Mouse (Mus musculus): ENCODE data around the gene Coasy. TPM values are rescaled to one million over a fixed set of nuclear protein-coding genes. Genes with fewer than 3 reads are reported as not detected.

Gene Coasy
- polyA plus RNA-seq, 1 experiment from 2014 or later: 39.1 TPM

DNA sequence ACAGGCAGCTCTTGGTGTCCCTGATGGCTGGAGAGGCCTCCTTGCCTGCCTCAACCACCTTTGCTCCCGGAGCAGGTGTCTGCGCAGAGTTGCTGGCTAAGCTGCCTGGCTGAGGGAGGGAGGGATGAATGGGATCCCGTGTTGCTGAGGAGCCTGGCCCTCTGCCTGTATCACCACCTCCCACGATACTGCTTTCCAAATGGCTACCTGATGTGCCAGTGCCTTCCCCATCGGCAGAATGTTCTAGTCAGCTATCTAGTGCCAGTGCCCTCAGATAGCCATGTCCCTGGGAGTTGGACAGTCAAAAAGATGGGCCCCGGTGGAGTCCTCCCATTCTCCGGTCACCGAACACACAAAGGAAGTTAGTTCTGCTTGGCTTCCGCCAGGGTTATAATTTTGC lies 32.0 kb upstream of the Coasy start:
- 86% methylated on average over 9 of the region's 9 CpGs for WGBS
- DNase-seq (ENCODE audit: low spot score) (no peak), ATAC-seq (ENCODE audit: low read depth) (no peak)
- Histone ChIP-seq H3K4me2 (ENCODE audit: low read depth, low read length) (no peak overlapping the region), H3K9ac (ENCODE audit: low read depth, low read length) (no peak overlapping the region), H3K36me3 (ENCODE audit: control insufficient read depth, insufficient read depth, low read length) (peaks cover 68% of the 10 kb centered on the region), H3K4me1 (ENCODE audit: control insufficient read depth, insufficient read depth, low read length) (no peaks in the 10 kb centered on the region), H3K27me3 (replicated peaks; ENCODE audit: control insufficient read depth, insufficient read depth, low read length) (no peaks in the 10 kb centered on the region), H3K4me3 (ENCODE audit: low read depth, low read length) (no peak overlapping the region), H3K27ac (replicated peaks; ENCODE audit: low read depth, low read length) (no peak overlapping the region), H3K9me3 (ENCODE audit: control insufficient read depth, low read length) (no peaks in the 10 kb centered on the region)

- 86% methylated on average over 6 of the region's 6 CpGs for WGBS
- H3K36me3 ChIP-seq (ENCODE audit: control insufficient read depth, insufficient read depth, low read length): peaks cover 63% of the 10 kb centered on the region
- DNase-seq (ENCODE audit: low spot score): no peak
- H3K9me3 ChIP-seq (ENCODE audit: control insufficient read depth, low read length): no peaks in the 10 kb centered on the region
- H3K27ac ChIP-seq (replicated peaks; ENCODE audit: low read depth, low read length): no peak overlapping the region
- H3K4me1 ChIP-seq (ENCODE audit: control insufficient read depth, insufficient read depth, low read length): no peaks in the 10 kb centered on the region
- H3K4me3 ChIP-seq (ENCODE audit: low read depth, low read length): no peak overlapping the region
- H3K27me3 ChIP-seq (replicated peaks; ENCODE audit: control insufficient read depth, insufficient read depth, low read length): no peaks in the 10 kb centered on the region
- no peak overlapping the region for H3K9ac ChIP-seq (ENCODE audit: low read depth, low read length)
- ATAC-seq (ENCODE audit: low read depth): no peak
- no peak overlapping the region for H3K4me2 ChIP-seq (ENCODE audit: low read depth, low read length)
Observed at GRCm38 (mm10) chr11:101051051-101051493, 31.3 kb upstream of the Coasy start.

- H3K9me3 ChIP-seq (ENCODE audit: control insufficient read depth, low read length): no peaks in the 10 kb centered on the region
- no peak overlapping the region for H3K4me2 ChIP-seq (ENCODE audit: low read depth, low read length)
- no peak for ATAC-seq (ENCODE audit: low read depth)
- no peak overlapping the region for H3K9ac ChIP-seq (ENCODE audit: low read depth, low read length)
- no peak overlapping the region for H3K27ac ChIP-seq (replicated peaks; ENCODE audit: low read depth, low read length)
- 88% methylated on average over 8 of the region's 8 CpGs for WGBS
- H3K36me3 ChIP-seq (ENCODE audit: control insufficient read depth, insufficient read depth, low read length): peaks cover 59% of the 10 kb centered on the region
- no peak for DNase-seq (ENCODE audit: low spot score)
- H3K4me1 ChIP-seq (ENCODE audit: control insufficient read depth, insufficient read depth, low read length): no peaks in the 10 kb centered on the region
- no peaks in the 10 kb centered on the region for H3K27me3 ChIP-seq (replicated peaks; ENCODE audit: control insufficient read depth, insufficient read depth, low read length)
- no peak overlapping the region for H3K4me3 ChIP-seq (ENCODE audit: low read depth, low read length)
Observed at GRCm38 (mm10) chr11:101051617-101052016, 30.7 kb upstream of the Coasy start.

GRCm38 (mm10) chr11:101052751-101053473 lies 29.5 kb upstream of the Coasy start:
- peaks cover 54% of the 10 kb centered on the region for H3K36me3 ChIP-seq (ENCODE audit: control insufficient read depth, insufficient read depth, low read length)
- ATAC-seq (ENCODE audit: low read depth) (no peak), DNase-seq (ENCODE audit: low spot score) (peak; percentile 45)
- H3K4me1 ChIP-seq (ENCODE audit: control insufficient read depth, insufficient read depth, low read length): no peaks in the 10 kb centered on the region
- H3K9me3 ChIP-seq (ENCODE audit: control insufficient read depth, low read length): no peaks in the 10 kb centered on the region
- H3K27me3 ChIP-seq (replicated peaks; ENCODE audit: control insufficient read depth, insufficient read depth, low read length): no peaks in the 10 kb centered on the region
- WGBS: 84% methylated on average over 10 of the region's 10 CpGs
- H3K4me3 ChIP-seq (ENCODE audit: low read depth, low read length): no peak overlapping the region
- H3K27ac ChIP-seq (replicated peaks; ENCODE audit: low read depth, low read length): no peak overlapping the region
- H3K4me2 ChIP-seq (ENCODE audit: low read depth, low read length): no peak overlapping the region
- no peak overlapping the region for H3K9ac ChIP-seq (ENCODE audit: low read depth, low read length)

DNA sequence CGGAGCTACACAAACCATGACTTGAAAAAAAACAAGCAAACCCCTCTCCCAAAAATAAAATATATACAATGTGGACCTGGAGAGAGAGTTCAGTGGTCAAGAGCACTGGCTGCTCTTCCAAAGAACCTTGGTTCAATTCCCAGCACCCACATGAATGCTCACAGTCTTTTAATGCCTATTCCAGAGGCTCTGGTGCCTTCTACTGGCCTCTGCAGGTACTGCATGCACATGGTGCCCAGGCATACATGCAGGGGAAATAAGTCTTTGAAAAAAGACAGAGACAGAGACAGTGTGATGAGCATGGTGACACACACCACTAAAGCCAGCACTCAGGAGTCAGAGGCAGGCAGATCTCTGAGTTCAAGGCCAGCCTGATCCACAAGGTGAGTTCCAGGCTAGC lies 28.4 kb upstream of the Coasy start:
- Histone ChIP-seq H3K4me1 (ENCODE audit: control insufficient read depth, insufficient read depth, low read length) (peaks cover 3% of the 10 kb centered on the region; the same call in 1 of the 2 replicates), H3K9ac (ENCODE audit: low read depth, low read length) (no peak overlapping the region), H3K27me3 (replicated peaks; ENCODE audit: control insufficient read depth, insufficient read depth, low read length) (no peaks in the 10 kb centered on the region), H3K4me3 (ENCODE audit: low read depth, low read length) (no peak overlapping the region), H3K4me2 (ENCODE audit: low read depth, low read length) (no peak overlapping the region), H3K27ac (replicated peaks; ENCODE audit: low read depth, low read length) (no peak overlapping the region), H3K9me3 (ENCODE audit: control insufficient read depth, low read length) (no peaks in the 10 kb centered on the region), H3K36me3 (ENCODE audit: control insufficient read depth, insufficient read depth, low read length) (peaks cover 43% of the 10 kb centered on the region)
- 93% methylated on average over 1 of the region's 1 CpGs for WGBS
- no peak for DNase-seq (ENCODE audit: low spot score)
- ATAC-seq (ENCODE audit: low read depth): no peak

- Histone ChIP-seq H3K9ac (ENCODE audit: low read depth, low read length) (no peak overlapping the region), H3K36me3 (ENCODE audit: control insufficient read depth, insufficient read depth, low read length) (peaks cover 35% of the 10 kb centered on the region; the same call in 1 of the 2 replicates), H3K4me1 (ENCODE audit: control insufficient read depth, insufficient read depth, low read length) (peaks cover 11% of the 10 kb centered on the region), H3K9me3 (ENCODE audit: control insufficient read depth, low read length) (no peaks in the 10 kb centered on the region), H3K27me3 (replicated peaks; ENCODE audit: control insufficient read depth, insufficient read depth, low read length) (no peaks in the 10 kb centered on the region), H3K4me3 (ENCODE audit: low read depth, low read length) (no peak overlapping the region), H3K4me2 (ENCODE audit: low read depth, low read length) (no peak overlapping the region), H3K27ac (replicated peaks; ENCODE audit: low read depth, low read length) (no peak overlapping the region)
- ATAC-seq (ENCODE audit: low read depth): no peak
- 77% methylated on average over 13 of the region's 14 CpGs for WGBS
- no peak for DNase-seq (ENCODE audit: low spot score)
Observed at GRCm38 (mm10) chr11:101055418-101055817, 26.9 kb upstream of the Coasy start.

DNA sequence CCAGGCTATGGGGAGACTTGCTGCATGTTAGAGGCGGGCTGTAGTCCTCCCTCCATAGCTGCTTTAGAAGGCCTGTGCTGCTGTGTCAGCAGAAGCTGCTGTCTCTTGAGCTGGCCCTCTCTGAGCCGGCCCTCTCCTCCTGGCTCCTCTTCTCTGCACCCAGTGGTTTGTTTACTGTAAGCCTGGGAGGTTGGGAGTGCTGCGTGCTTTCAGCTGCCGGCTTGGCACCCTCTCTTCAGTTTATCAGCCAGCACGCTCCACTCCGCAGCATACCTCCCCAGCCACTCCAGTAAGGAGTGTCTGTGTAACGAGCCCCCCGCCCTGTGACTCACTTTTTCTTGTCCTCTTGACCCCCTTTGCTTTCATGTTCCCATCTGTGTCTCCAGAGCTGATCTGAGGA lies 25.5 kb upstream of the Coasy start:
- H3K27ac ChIP-seq (replicated peaks; ENCODE audit: low read depth, low read length): no peak overlapping the region
- 42% methylated on average over 8 of the region's 8 CpGs for WGBS
- H3K36me3 ChIP-seq (ENCODE audit: control insufficient read depth, insufficient read depth, low read length): peaks cover 24% of the 10 kb centered on the region; the same call in 1 of the 2 replicates
- DNase-seq (ENCODE audit: low spot score) (peak; percentile 48), ATAC-seq (ENCODE audit: low read depth) (peak; percentile 3; the same call in 1 of the 2 replicates)
- no peaks in the 10 kb centered on the region for H3K27me3 ChIP-seq (replicated peaks; ENCODE audit: control insufficient read depth, insufficient read depth, low read length)
- no peak overlapping the region for H3K4me3 ChIP-seq (ENCODE audit: low read depth, low read length)
- H3K9me3 ChIP-seq (ENCODE audit: control insufficient read depth, low read length): no peaks in the 10 kb centered on the region
- no peak overlapping the region for H3K4me2 ChIP-seq (ENCODE audit: low read depth, low read length)
- no peak overlapping the region; the same call in 1 of the 2 replicates for H3K9ac ChIP-seq (ENCODE audit: low read depth, low read length)
- H3K4me1 ChIP-seq (ENCODE audit: control insufficient read depth, insufficient read depth, low read length): peaks cover 22% of the 10 kb centered on the region

DNA sequence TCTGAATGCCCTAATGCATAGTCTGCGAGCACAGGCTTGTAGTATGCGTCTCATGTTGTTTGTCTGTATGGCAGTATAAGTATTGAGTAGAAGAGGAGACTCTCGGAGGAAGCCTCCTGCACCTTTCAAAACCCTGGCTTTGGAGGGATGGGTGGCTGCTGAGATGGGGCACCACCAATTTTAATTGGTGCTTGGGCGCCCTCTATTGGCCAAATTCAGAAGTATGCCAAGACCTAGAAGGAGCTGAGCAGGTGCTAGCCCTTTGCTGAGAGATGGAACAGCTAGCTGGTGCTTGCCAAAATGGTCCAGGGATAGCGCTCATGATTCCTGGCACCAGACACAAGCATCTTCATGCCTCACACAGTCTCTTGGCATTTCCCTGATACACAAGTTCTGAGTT lies 24.5 kb upstream of the Coasy start:
- ATAC-seq (ENCODE audit: low read depth) (peak; percentile 31), DNase-seq (ENCODE audit: low spot score) (peak; percentile 76)
- H3K27ac ChIP-seq (replicated peaks; ENCODE audit: low read depth, low read length): no peak overlapping the region
- WGBS: 34% methylated on average over 5 of the region's 5 CpGs
- H3K9me3 ChIP-seq (ENCODE audit: control insufficient read depth, low read length): no peaks in the 10 kb centered on the region
- no peak overlapping the region for H3K4me3 ChIP-seq (ENCODE audit: low read depth, low read length)
- H3K4me1 ChIP-seq (ENCODE audit: control insufficient read depth, insufficient read depth, low read length): peaks cover 26% of the 10 kb centered on the region
- peaks cover 26% of the 10 kb centered on the region; the same call in 1 of the 2 replicates for H3K36me3 ChIP-seq (ENCODE audit: control insufficient read depth, insufficient read depth, low read length)
- H3K9ac ChIP-seq (ENCODE audit: low read depth, low read length): no peak overlapping the region
- H3K4me2 ChIP-seq (ENCODE audit: low read depth, low read length): no peak overlapping the region
- no peaks in the 10 kb centered on the region for H3K27me3 ChIP-seq (replicated peaks; ENCODE audit: control insufficient read depth, insufficient read depth, low read length)

- no peak overlapping the region for H3K27ac ChIP-seq (replicated peaks; ENCODE audit: low read depth, low read length)
- no peak for ATAC-seq (ENCODE audit: low read depth)
- 69% methylated on average over 4 of the region's 5 CpGs for WGBS
- no peaks in the 10 kb centered on the region for H3K27me3 ChIP-seq (replicated peaks; ENCODE audit: control insufficient read depth, insufficient read depth, low read length)
- no peaks in the 10 kb centered on the region for H3K9me3 ChIP-seq (ENCODE audit: control insufficient read depth, low read length)
- H3K36me3 ChIP-seq (ENCODE audit: control insufficient read depth, insufficient read depth, low read length): peaks cover 22% of the 10 kb centered on the region; the same call in 1 of the 2 replicates
- DNase-seq (ENCODE audit: low spot score): no peak
- H3K4me1 ChIP-seq (ENCODE audit: control insufficient read depth, insufficient read depth, low read length): peaks cover 34% of the 10 kb centered on the region
- no peak overlapping the region for H3K4me3 ChIP-seq (ENCODE audit: low read depth, low read length)
- H3K9ac ChIP-seq (ENCODE audit: low read depth, low read length): no peak overlapping the region
- no peak overlapping the region for H3K4me2 ChIP-seq (ENCODE audit: low read depth, low read length)
Observed at GRCm38 (mm10) chr11:101058726-101059125, 23.6 kb upstream of the Coasy start.
